12 mouse cellular contexts compared by ENCODE assay signal in the genomic region with DNA sequence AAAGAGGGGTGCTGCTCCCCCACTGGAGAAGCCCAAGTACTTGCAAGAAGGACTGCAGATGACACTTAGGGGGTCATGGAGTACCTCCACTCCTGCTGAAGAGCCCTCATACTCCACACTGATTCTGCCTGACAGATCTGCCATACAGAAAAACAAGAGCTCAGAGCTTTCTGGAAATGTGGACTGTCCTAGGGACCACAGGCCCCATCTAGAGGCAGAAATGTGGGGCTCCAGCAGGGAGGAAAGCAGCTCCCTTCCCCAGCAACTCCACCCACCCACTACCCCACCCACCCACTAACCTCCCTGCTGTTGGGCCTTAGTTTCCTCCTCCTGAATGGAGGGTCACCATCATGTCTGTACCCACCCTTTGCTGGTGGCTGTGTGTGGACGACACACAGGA. TPM values are rescaled to one million over a fixed set of nuclear protein-coding genes. Genes with fewer than 3 reads are reported as not detected.
DNase-seq lines count a peak whose midpoint lies in the region; ATAC-seq and TF ChIP-seq lines count a peak whose summit lies in the region.
"Had no signal": no experiment of that assay in that cellular context is flagged by ENCODE, and none has a peak within 500 bp of the region (broad histone marks: within the 10 kb centered on the region; RNA-seq: fewer than 3 reads in every experiment).

No protein-coding gene starts in this region.

- H3K36me3 ChIP-seq in lung, embryonic 14.5 days (ENCODE audit: insufficient read depth), result no peaks in the 10 kb centered on the region

- H3K27me3 ChIP-seq in lung, embryonic 14.5 days (ENCODE audit: insufficient read depth, low read length), result no peaks in the 10 kb centered on the region

- TF ChIP-seq CTCF in lung, embryonic 14.5 days (IDR thresholded peaks at IDR 0.05; ENCODE audit: low read depth), result peak; percentile 75

- ATAC-seq in lung, embryonic 14.5 days (ENCODE audit: insufficient read depth), result peak; percentile 54; the same call in 1 of the 2 replicates
- ATAC-seq: CD4-positive, CD25-positive, alpha-beta regulatory T cell, adult 4 months had no signal

- H3K27ac ChIP-seq in lung, embryonic 14.5 days (ENCODE audit: low read depth), result no peak overlapping the region
- H3K27ac ChIP-seq: hindbrain, embryonic 14.5 days had no signal

- intact Hi-C loops in gastrocnemius, postnatal 14 days (cut with DNase I; ENCODE audit: low total_unique reads), result no loop called here

- DNase-seq in gastrocnemius, postnatal 14 days, result peak; percentile 36
- no peak for DNase-seq in gastrocnemius, postnatal 10 days
- DNase-seq in lung, embryonic 14.5 days, result peak; percentile 76
- no peak for DNase-seq in lung, postnatal 14 days
- peak; percentile 65 for DNase-seq in heart, postnatal 4 days
- DNase-seq in retina, postnatal 1 day, result peak; percentile 72
- DNase-seq in right cerebral cortex, postnatal 36 days (ENCODE audit: low spot score in 2 of 2), result no peak
- DNase-seq in cerebellum, postnatal 25 days, result no peak

- no peaks in the 10 kb centered on the region for H3K9me3 ChIP-seq in lung, embryonic 14.5 days (ENCODE audit: low read depth, low read length)

- WGBS in lung, embryonic 14.5 days, result 33% methylated on average over 1 of the region's 1 CpGs

- H3K4me2 ChIP-seq in lung, embryonic 14.5 days, result no peak overlapping the region
- H3K4me2 ChIP-seq: hindbrain, embryonic 14.5 days had no signal

- H3K4me3 ChIP-seq in lung, embryonic 14.5 days (ENCODE audit: low read depth, low read length), result no peak overlapping the region
- H3K4me3 ChIP-seq: myocyte had no signal

- H3K4me1 ChIP-seq in lung, embryonic 14.5 days (ENCODE audit: insufficient read depth), result peaks cover 4% of the 10 kb centered on the region

- H3K9ac ChIP-seq in lung, embryonic 14.5 days, result no peak overlapping the region
- H3K9ac ChIP-seq: hindbrain, embryonic 14.5 days had no signal

RNA-seq across cellular contexts. Expression of a gene that starts 8.7 kb away (rescaled TPM):
- under 1 TPM in 1 of 2 experiments, not detected in 1; 0.35 TPM for total RNA-seq in gastrocnemius, postnatal 14 days (2021)
- under 1 TPM in 1 of 2 experiments, not detected in 1; 0.61 TPM for total RNA-seq in gastrocnemius, postnatal 10 days (2021)
- 0.58 and 0.93 TPM in 2 replicates for polyA plus RNA-seq in lung, embryonic 14.5 days (2014; fragmentation: Nextera tagmentation; extraction: Ambion mirVana)
- total RNA-seq in heart, postnatal 4 days (2021), result under 1 TPM in 1 of 2 experiments, not detected in 1; 0.31 TPM
- total RNA-seq: liver, adult 2 months had no signal
- polyA plus RNA-seq: CD4-positive, CD25-positive, alpha-beta regulatory T cell, adult 4 months; hindbrain, embryonic 14.5 days; myocyte had no signal

Comparison
In these comparisons a context has a peak if more than half of its experiments do, and no peak if none do; other contexts are left out.
1. DNase-seq: peak in gastrocnemius, postnatal 14 days (single experiment), lung, embryonic 14.5 days (single experiment), heart, postnatal 4 days (single experiment) and retina, postnatal 1 day (single experiment); none in gastrocnemius, postnatal 10 days (single experiment), lung, postnatal 14 days (single experiment), right cerebral cortex, postnatal 36 days (0 of 2) and cerebellum, postnatal 25 days (0 of 2).